Mouse (Mus musculus) skeletal muscle tissue, adult 2 months (tissue): ENCODE results near the gene Myof.

Source experiments
- DNase-seq: peaks from one replicate; pipeline ENCODE4 v3.0.0-alpha.2; 2012; ENCODE audit warnings: low read depth, low spot score

The Myof gene

GRCm38 (mm10) chr19:37954236-37954635, 89.1 kb downstream of the Myof start:
- DNase-seq = no peak

- DNase-seq = no peak
Observed at GRCm38 (mm10) chr19:37946696-37947095, 96.7 kb downstream of the Myof start.

GRCm38 (mm10) chr19:37946053-37946452, 97.3 kb downstream of the Myof start:
- DNase-seq = no peak

- no peak for DNase-seq
Observed at GRCm38 (mm10) chr19:37939203-37939602, 104.2 kb downstream of the Myof start.

GRCm38 (mm10) chr19:37937092-37937491, 106.3 kb downstream of the Myof start:
- no peak for DNase-seq

GRCm38 (mm10) chr19:37934640-37935039, 108.7 kb downstream of the Myof start:
- no peak for DNase-seq

- no peak for DNase-seq
Observed at GRCm38 (mm10) chr19:37932198-37932597, 111.2 kb downstream of the Myof start.

GRCm38 (mm10) chr19:37927911-37928310, 115.5 kb downstream of the Myof start:
- no peak for DNase-seq

- no peak for DNase-seq
Observed at GRCm38 (mm10) chr19:37925323-37925722, 118.1 kb downstream of the Myof start.

- no peak for DNase-seq
Observed at GRCm38 (mm10) chr19:37924266-37924665, 119.1 kb downstream of the Myof start.

- no peak for DNase-seq
Observed at GRCm38 (mm10) chr19:37921098-37921497, 122.3 kb downstream of the Myof start.

GRCm38 (mm10) chr19:37918515-37918932, 124.9 kb downstream of the Myof start:
- DNase-seq = no peak

- DNase-seq = peak; percentile 22
Observed at GRCm38 (mm10) chr19:37914261-37914660, 129.1 kb downstream of the Myof start.

- DNase-seq = no peak
Observed at GRCm38 (mm10) chr19:37912501-37912900, 130.9 kb downstream of the Myof start.

GRCm38 (mm10) chr19:37909830-37910261, 133.5 kb downstream of the Myof start:
- no peak for DNase-seq

GRCm38 (mm10) chr19:37907451-37908320, 135.7 kb downstream of the Myof start:
- no peak for DNase-seq

GRCm38 (mm10) chr19:37906916-37907315, 136.5 kb downstream of the Myof start:
- DNase-seq = no peak

GRCm38 (mm10) chr19:37896081-37896480, 147.3 kb downstream of the Myof start:
- no peak for DNase-seq

- DNase-seq = no peak
Observed at GRCm38 (mm10) chr19:37891006-37891405, 152.4 kb downstream of the Myof start.

- peak; percentile 36 for DNase-seq
Observed at GRCm38 (mm10) chr19:37886355-37887120, 156.8 kb downstream of the Myof start.

- DNase-seq = no peak
Observed at GRCm38 (mm10) chr19:37881431-37882081, 161.8 kb downstream of the Myof start.
